Mouse (Mus musculus) limb, embryonic 12.5 days (tissue): ENCODE data around the gene Ensa. TPM values are rescaled to one million over a fixed set of nuclear protein-coding genes. Genes with fewer than 3 reads are reported as not detected.
"Not testable (repeated sequence)": the region's sequence is repeated elsewhere in the genome, so short reads cannot be mapped to it uniquely, and the experiment has no call there.

ENCODE experiments used
- ATAC-seq: fragments of 200-750 bp; cut with Nextera tagmentation; 2 replicates; pipeline ENCODE4 v1.8.0; 2017; ENCODE audit warnings: low read depth, moderate TSS enrichment; ENCODE audit not compliant: insufficient number of reproducible peaks, insufficient read depth, low FRiP score, low TSS enrichment
- H3K27ac ChIP-seq: fragments of 300-500 bp; sonication (generic); 2 replicates; pipeline ENCODE4 v1.5.1; 2016; ENCODE audit warnings: mild to moderate bottlenecking, moderate library complexity
- H3K27me3 ChIP-seq: fragments of 300-500 bp; sonication (generic); 2 replicates; pipeline ENCODE4 v1.6.1; 2016; ENCODE audit warnings: mild to moderate bottlenecking, moderate library complexity
- H3K36me3 ChIP-seq: fragments of 300-500 bp; sonication (generic); 2 replicates; pipeline ENCODE4 v1.6.1; 2016; ENCODE audit warnings: mild to moderate bottlenecking, moderate library complexity
- H3K4me1 ChIP-seq: fragments of 300-500 bp; sonication (generic); replicated peaks from 2 replicates; pipeline ENCODE4 v1.6.1; 2016
- H3K4me2 ChIP-seq: fragments of 300-500 bp; sonication (generic); 2 replicates; pipeline ENCODE4 v1.6.1; 2016; ENCODE audit warnings: mild to moderate bottlenecking, moderate library complexity
- H3K4me3 ChIP-seq: fragments of 300-500 bp; sonication (generic); replicated peaks from 2 replicates; pipeline ENCODE4 v1.5.1; 2016; ENCODE audit warnings: mild to moderate bottlenecking
- H3K9ac ChIP-seq: fragments of 300-500 bp; sonication (generic); replicated peaks from 2 replicates; pipeline ENCODE4 v1.6.1; 2016; ENCODE audit warnings: mild to moderate bottlenecking, moderate library complexity
- H3K9me3 ChIP-seq: fragments of 300-500 bp; sonication (generic); 2 replicates; pipeline ENCODE4 v1.6.1; 2016; ENCODE audit warnings: mild to moderate bottlenecking, moderate library complexity
- WGBS: fragments of 180-500 bp; shearing (Covaris S2); methylation state at CpG from one replicate; pipeline ENCODE4 v1.1.7; 2016; 5-methylcytosine and 5-hydroxymethylcytosine counted together
- polyA plus RNA-seq: library from polyadenylated mRNA; unstranded; fragments of >200 nt; fragmentation: Nextera tagmentation; extraction: Ambion mirVana; gene quantifications from 2 replicates; pipeline ENCODE4 v1.2.1, GENCODE M21; 2016

Gene Ensa
- polyA plus RNA-seq, 1 experiment from 2014 or later, result 90.0 TPM

DNA sequence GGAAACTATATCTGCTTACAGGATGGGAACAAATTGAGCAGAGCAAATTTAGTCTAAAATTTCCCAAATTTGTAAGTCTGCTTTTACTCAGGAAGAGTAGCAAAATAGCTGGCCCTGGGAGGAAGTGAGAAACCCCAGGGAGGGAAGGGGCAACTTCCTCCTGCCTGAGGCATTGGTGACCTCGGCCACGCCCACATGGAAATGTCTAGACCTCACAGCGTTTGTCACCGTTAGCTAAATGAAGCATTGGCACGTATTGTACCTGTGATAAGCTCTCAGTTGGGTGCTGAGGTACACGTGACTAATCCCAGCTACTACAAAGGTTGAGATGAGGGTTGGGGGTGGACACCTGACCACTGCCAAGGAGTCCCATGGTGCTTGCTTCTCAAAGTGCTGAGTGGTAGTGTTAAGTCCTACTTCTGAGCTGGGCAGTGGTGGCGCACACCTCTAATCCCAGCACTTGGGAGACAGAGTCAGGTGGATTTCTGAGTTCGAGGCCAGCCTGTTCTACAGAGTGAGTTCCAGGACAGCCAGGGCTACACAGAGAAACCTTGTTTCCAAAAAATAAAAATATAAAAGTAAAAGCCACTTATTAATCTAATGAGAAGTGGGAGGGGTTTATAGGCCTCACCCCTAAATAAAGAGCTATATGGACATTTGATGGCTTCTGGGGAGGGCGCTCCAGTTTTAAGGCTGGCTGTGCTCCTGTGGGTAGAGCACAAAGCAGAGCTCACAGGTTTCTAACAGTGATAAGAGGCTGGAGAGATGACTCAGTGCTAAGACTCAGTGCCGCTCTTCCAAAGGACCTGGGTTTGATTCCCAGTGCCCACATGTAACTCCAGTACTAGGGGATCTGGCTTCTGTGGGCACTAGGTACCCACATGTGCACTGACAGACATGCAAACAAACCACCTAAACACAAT is 20.8 kb downstream of the Ensa start:
- 58% methylated on average over 10 of the region's 10 CpGs for WGBS
- no peaks in the 10 kb centered on the region for H3K4me1 ChIP-seq

DNA sequence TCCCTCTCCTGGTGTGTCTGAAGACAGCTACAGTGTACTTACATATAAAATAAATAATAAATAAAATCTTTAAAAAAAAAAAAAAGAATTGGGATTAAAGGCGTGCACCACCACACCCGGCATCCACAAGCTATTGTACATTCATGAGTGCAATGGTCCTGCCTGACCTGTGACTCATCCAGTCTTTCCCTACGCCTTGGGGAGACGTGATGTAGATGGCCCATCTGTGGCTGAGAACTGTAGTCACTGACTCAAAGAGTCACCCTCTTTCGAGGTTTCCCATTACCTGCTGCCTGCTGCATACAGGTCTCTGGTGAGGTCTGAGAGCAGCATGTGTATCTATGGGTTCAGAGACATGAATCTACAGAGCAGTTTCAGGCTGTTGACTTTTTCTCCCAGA is 23.2 kb downstream of the Ensa start:
- ATAC-seq, result no peak
- H3K4me2 ChIP-seq, result no peak overlapping the region
- WGBS, result 94% methylated on average over 5 of the region's 5 CpGs

More for the DNA sequence above, 20.8 kb downstream of the Ensa start:
- ATAC-seq, result no peak
- H3K36me3 ChIP-seq, result peaks cover 11% of the 10 kb centered on the region
- no peaks in the 10 kb centered on the region for H3K9me3 ChIP-seq
- no peak overlapping the region for H3K4me2 ChIP-seq
- no peaks in the 10 kb centered on the region for H3K27me3 ChIP-seq
- no peak overlapping the region for H3K4me3 ChIP-seq
- H3K9ac ChIP-seq, result no peak overlapping the region
- no peak overlapping the region for H3K27ac ChIP-seq

DNA sequence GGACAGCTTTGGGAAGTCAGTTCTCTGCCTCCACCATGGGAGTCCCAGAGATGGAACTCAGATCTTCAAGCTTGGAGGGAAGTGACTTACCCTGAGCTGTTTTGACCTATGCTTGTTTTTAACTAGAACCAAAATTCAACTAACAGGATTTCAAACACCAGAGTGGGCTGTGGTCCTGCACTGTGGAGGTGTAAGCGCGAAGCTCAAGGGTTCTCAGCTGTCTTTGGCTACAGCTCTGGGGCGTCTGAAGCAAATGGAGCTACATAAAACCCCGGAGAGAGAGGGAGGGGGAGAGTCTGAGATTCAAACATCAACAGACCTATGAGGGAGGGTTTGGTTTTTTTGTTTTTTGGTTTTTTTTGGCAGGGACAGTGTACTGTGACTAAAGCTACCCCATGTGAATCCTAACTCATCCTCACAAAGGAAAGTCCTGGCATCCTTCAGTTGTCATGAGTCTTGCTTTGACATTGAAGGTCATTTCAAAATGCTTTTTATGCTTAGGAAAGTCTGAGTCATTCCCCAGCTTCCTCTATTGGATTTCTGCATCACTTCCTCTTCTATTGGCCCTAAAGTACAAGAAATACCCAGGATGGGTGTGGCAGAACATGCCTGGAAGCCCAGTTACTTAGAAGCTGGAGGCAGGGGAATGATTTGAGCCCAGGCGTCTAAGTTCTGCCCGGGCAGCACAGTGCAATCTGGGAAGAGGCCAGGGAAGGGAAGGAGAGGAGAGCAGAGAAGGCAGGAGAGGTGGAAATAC is 25.7 kb downstream of the Ensa start:
- no peaks in the 10 kb centered on the region for H3K9me3 ChIP-seq
- WGBS, result 68% methylated on average over 6 of the region's 6 CpGs
- H3K27ac ChIP-seq, result no peak overlapping the region
- H3K4me1 ChIP-seq, result peaks cover 19% of the 10 kb centered on the region
- H3K4me2 ChIP-seq, result no peak overlapping the region
- H3K27me3 ChIP-seq, result no peaks in the 10 kb centered on the region
- H3K9ac ChIP-seq, result no peak overlapping the region
- H3K4me3 ChIP-seq, result no peak overlapping the region
- ATAC-seq, result no peak
- no peaks in the 10 kb centered on the region for H3K36me3 ChIP-seq

More for the DNA sequence above, 23.2 kb downstream of the Ensa start:
- peaks cover 10% of the 10 kb centered on the region for H3K4me1 ChIP-seq
- H3K27me3 ChIP-seq, result no peaks in the 10 kb centered on the region
- H3K36me3 ChIP-seq, result 0 out of 2 replicates have a peak, but pooled peaks cover 3% of the 10 kb centered on the region
- H3K4me3 ChIP-seq, result no peak overlapping the region
- no peaks in the 10 kb centered on the region for H3K9me3 ChIP-seq
- no peak overlapping the region for H3K9ac ChIP-seq
- no peak overlapping the region for H3K27ac ChIP-seq

DNA sequence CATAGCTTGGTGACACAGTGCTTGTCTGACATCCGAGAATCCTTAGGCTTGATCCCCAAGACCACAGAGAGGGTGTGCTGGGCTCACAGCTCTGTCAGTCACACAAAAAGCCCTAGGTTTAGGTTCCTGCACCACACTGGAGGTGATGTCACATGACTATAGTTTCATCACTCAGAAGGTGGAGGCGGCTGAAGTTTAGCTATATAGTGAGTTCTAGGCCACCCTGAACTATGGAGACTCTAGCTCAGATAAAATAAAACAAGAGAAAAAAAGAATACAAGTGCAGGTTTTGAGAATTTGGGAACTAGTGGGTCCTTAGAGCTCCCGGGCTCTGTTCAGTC is 26.2 kb downstream of the Ensa start:
- Histone ChIP-seq H3K36me3 (no peaks in the 10 kb centered on the region), H3K4me3 (no peak overlapping the region), H3K27ac (no peak overlapping the region), H3K4me1 (peaks cover 19% of the 10 kb centered on the region), H3K4me2 (no peak overlapping the region), H3K9me3 (no peaks in the 10 kb centered on the region), H3K9ac (no peak overlapping the region), H3K27me3 (no peaks in the 10 kb centered on the region)
- ATAC-seq, result no peak
- WGBS, result 85% methylated on average over 3 of the region's 3 CpGs

DNA sequence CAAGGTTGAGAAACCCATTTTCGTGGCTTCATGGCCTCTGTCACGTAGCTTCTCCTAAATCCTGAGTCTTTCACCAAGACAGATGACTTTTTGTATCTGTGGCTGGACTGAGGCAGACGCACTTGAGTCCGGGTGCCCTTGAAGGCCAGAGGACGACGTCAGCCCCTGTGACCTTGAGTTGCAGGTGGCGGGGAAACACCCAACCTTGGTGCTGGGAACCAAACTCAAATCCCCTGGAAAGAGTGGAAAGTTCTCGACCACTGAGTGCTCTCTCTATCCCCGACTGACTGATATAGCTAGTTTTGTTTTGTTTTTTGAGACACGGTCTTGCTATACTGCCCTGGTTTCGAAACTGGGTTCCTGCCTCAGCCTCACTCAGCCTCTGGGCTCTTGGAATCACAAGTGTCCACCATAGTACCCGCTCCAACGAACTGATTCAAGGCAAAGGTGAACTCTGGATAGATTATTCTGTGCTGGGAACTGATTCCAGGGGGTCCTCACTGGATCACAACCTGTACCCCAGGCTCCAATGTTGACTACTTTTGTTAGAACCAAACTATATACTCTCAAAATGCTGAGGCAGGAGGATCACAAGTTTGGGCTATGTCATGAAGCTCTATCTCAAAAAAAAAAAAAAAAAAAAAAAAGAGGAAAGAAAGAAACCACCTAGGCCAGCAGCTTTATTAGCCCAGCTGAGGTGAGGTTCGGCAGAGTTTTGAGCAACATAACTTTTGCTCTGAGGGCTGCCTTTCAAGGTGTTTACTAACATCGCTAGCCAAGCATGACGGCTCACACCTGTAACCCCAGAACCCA is 26.8 kb downstream of the Ensa start:
- Histone ChIP-seq H3K9me3 (no peaks in the 10 kb centered on the region), H3K4me2 (no peak overlapping the region), H3K9ac (no peak overlapping the region), H3K4me1 (peaks cover 19% of the 10 kb centered on the region), H3K36me3 (no peaks in the 10 kb centered on the region), H3K4me3 (no peak overlapping the region), H3K27me3 (no peaks in the 10 kb centered on the region), H3K27ac (no peak overlapping the region)
- ATAC-seq, result no peak
- 89% methylated on average over 16 of the region's 16 CpGs for WGBS

DNA sequence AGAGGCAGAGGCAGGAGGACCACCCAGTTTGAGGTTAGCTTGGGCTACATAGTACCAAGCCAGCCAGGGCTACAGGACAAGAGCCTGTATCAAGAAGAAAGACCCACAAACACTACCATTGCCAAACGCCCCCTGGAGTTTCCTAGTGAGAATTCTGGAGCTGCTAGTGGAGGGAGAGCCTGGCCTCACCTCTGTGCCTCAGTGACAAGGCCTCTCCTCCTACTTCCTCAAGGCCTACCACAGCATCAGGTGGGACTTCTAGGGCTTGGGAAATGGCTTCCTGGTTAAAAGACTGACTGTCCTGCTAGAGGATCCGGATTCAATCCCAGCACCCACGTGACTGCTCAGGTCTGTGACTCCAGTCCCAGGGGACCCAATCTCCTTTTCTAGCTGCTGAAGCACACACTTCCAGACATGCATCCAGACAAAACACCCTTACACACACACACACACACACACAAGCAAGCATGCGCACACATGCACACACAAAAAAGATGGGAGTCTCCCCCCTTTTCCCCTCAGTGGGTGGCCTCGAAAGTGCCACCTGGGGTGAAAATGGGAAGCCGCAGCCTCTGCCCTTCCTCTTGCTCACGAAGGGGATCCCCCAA is 27.5 kb downstream of the Ensa start:
- H3K36me3 ChIP-seq, result no peaks in the 10 kb centered on the region
- ATAC-seq, result no peak
- H3K4me2 ChIP-seq, result no peak overlapping the region
- H3K4me1 ChIP-seq, result peaks cover 19% of the 10 kb centered on the region
- no peaks in the 10 kb centered on the region for H3K27me3 ChIP-seq
- H3K9me3 ChIP-seq, result no peaks in the 10 kb centered on the region
- no peak overlapping the region for H3K27ac ChIP-seq
- no peak overlapping the region for H3K9ac ChIP-seq
- WGBS, result 63% methylated on average over 7 of the region's 7 CpGs
- H3K4me3 ChIP-seq, result no peak overlapping the region

DNA sequence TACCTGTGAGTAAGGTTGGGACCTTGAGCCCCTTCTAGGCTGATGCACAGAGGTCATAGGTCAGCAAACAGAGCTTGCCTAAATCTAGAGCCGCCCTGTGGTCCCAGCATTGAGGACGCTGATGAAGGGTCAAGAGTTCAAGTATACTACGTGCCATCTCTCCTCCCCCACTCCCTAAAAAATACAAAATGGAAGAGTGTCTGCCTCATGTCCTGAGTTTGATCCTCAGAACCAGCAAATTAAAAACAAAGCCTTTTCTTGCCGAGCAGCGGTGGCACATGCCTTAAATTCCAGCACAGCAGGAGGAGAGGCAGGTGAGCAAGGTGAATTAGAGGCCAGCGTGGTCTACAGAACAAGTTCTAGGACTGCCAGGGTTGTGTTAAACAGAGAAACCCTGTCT is 28.1 kb downstream of the Ensa start:
- H3K9me3 ChIP-seq, result no peaks in the 10 kb centered on the region
- 21% methylated on average over 6 of the region's 6 CpGs for WGBS
- H3K27ac ChIP-seq, result no peak overlapping the region
- H3K27me3 ChIP-seq, result no peaks in the 10 kb centered on the region
- peaks cover 19% of the 10 kb centered on the region for H3K4me1 ChIP-seq
- H3K4me3 ChIP-seq, result no peak overlapping the region
- H3K9ac ChIP-seq, result no peak overlapping the region
- no peak for ATAC-seq
- H3K36me3 ChIP-seq, result no peaks in the 10 kb centered on the region
- no peak overlapping the region for H3K4me2 ChIP-seq

DNA sequence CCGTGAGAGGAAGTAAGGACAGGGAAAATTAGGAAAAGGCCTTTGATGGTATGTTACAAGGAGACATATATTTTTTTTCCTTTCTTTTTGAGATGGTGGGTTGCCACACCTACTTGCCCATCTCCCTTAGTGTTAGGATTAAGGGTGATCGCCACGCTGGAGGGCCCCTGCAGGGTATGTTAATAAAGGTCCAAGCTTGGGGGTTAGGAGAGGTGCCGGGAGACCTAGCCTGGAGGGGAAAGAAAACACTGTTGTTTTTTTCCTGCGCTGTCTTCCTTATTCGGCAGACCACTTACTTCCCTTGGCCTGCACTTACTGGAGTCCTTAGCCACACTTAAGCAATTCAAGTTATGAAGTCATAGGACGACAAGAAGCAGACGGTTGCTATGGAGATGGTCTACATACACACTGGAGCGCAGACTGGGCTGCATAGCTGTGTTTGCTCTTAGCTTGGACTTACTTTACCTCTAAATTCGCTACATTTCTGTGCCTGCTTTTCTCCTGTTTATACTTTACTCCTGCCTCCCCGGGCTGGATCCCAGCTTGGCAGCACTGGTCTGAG is 28.8 kb downstream of the Ensa start:
- Histone ChIP-seq H3K27me3 (no peaks in the 10 kb centered on the region), H3K4me3 (no peak overlapping the region), H3K9me3 (no peaks in the 10 kb centered on the region), H3K4me1 (peaks cover 19% of the 10 kb centered on the region), H3K36me3 (no peaks in the 10 kb centered on the region), H3K9ac (no peak overlapping the region), H3K27ac (peak overlapping the region; percentile 62; the same call in 1 of the 2 replicates), H3K4me2 (no peak overlapping the region)
- no peak for ATAC-seq
- WGBS, result 31% methylated on average over 11 of the region's 11 CpGs

DNA sequence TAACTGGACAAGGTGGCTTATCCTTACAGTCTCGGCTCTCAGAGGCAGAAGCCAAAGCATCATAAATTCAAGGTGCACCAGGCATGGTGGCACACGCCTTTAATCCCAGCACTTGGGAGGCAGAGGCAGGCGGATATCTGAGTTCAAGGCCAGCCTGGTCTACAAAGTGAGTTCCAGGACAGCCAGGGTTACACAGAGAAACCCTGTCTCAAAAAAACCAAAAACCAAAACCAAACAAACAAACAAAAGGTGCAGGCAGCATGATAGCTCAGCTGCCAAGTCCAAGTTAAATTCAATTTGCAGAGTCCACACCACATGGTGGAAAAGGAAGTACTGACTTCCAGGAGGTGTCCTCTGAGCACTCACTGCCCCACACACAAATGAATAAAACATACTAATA is 29.6 kb downstream of the Ensa start:
- not testable (repeated sequence) for H3K36me3 ChIP-seq, H3K9me3 ChIP-seq, H3K4me2 ChIP-seq, H3K27me3 ChIP-seq, H3K4me3 ChIP-seq, H3K9ac ChIP-seq, ATAC-seq, H3K27ac ChIP-seq
- 84% methylated on average over 3 of the region's 3 CpGs for WGBS
- H3K4me1 ChIP-seq, result peaks cover 19% of the 10 kb centered on the region

DNA sequence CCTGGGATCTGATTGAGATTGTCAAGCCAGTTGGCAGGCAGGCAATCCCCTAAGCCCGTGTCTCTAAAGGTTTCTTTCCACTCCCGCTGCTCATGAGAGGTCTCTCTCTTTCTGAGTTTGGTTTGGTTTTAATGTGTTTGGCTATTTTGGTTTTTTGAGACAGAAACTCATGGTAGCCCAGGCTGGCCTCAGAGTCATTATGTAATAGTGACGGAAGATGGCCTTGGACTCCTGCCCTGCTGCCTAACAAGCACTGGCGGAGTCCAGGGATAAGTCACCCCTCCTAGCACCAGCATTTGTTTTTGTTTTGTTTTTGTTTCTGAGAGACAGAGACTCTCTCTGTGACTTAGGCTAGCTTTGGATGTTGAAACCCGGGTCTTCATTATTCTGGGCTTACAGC is 30.6 kb downstream of the Ensa start:
- Histone ChIP-seq H3K9me3 (no peaks in the 10 kb centered on the region), H3K27me3 (no peaks in the 10 kb centered on the region), H3K4me3 (no peak overlapping the region), H3K36me3 (peaks cover 4% of the 10 kb centered on the region), H3K4me2 (no peak overlapping the region), H3K27ac (no peak overlapping the region), H3K4me1 (peaks cover 23% of the 10 kb centered on the region), H3K9ac (no peak overlapping the region)
- WGBS, result 92% methylated on average over 5 of the region's 5 CpGs
- ATAC-seq, result no peak
